Mouse (Mus musculus): ENCODE measurements around the gene Ccnf. TPM values are rescaled to one million over a fixed set of nuclear protein-coding genes. Genes with fewer than 3 reads are reported as not detected.

The Ccnf gene
- polyA plus RNA-seq, 1 experiment from 2014 or later = 69.2 TPM

- 3% methylated on average over 37 of the region's 37 CpGs for WGBS
- peak; percentile 3; the same call in 1 of the 2 replicates for ATAC-seq (ENCODE audit: low FRiP score, low TSS enrichment)
- Histone ChIP-seq H3K36me3 (ENCODE audit: insufficient read depth, low read length) (peaks cover 11% of the 10 kb centered on the region), H3K4me1 (ENCODE audit: insufficient read depth, low read length) (peaks cover 49% of the 10 kb centered on the region), H3K27me3 (ENCODE audit: insufficient read depth, low read length) (peaks cover 11% of the 10 kb centered on the region), H3K27ac (ENCODE audit: low read length) (no peak overlapping the region), H3K9ac (replicated peaks; ENCODE audit: low read length) (peak overlapping the region; percentile 66), H3K9me3 (ENCODE audit: low read length) (no peaks in the 10 kb centered on the region), H3K4me2 (replicated peaks; ENCODE audit: low read depth, low read length) (peak overlapping the region; percentile 79), H3K4me3 (ENCODE audit: low read length) (peak overlapping the region; percentile 55)
These were observed 39.4 kb downstream of the Ccnf start for GRCm38 (mm10) chr17:24211631-24212440.

- ATAC-seq (ENCODE audit: low FRiP score, low TSS enrichment) = no peak
- whole genome bisulfite sequencing = 90% methylated on average over 3 of the region's 3 CpGs
- Histone ChIP-seq H3K27me3 (ENCODE audit: insufficient read depth, low read length) (peaks cover 15% of the 10 kb centered on the region), H3K36me3 (ENCODE audit: insufficient read depth, low read length) (peaks cover 1% of the 10 kb centered on the region), H3K9me3 (ENCODE audit: low read length) (no peaks in the 10 kb centered on the region), H3K9ac (replicated peaks; ENCODE audit: low read length) (no peak overlapping the region), H3K4me3 (ENCODE audit: low read length) (no peak overlapping the region), H3K27ac (ENCODE audit: low read length) (no peak overlapping the region), H3K4me1 (ENCODE audit: insufficient read depth, low read length) (peaks cover 61% of the 10 kb centered on the region), H3K4me2 (replicated peaks; ENCODE audit: low read depth, low read length) (no peak overlapping the region)
These were observed 40.7 kb downstream of the Ccnf start for GRCm38 (mm10) chr17:24210591-24210990.

DNA sequence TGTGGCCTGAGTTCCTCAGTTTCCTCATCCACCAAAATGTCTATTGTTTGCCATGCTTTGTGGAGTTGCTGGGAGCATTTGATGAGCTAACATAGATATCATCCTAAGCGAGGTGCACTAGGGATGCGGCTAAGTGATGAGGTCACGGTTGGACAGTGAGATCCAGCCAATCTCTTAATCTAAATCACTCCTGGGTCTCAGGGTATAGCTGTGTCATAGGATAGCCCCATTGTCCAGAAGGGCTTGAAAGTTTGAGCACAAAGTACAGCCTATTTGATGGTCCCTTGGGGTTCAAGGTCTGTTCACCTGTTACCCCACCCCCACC, 41.4 kb downstream of the Ccnf start:
- H3K27me3 ChIP-seq (ENCODE audit: insufficient read depth, low read length) = peaks cover 15% of the 10 kb centered on the region
- no peaks in the 10 kb centered on the region for H3K36me3 ChIP-seq (ENCODE audit: insufficient read depth, low read length)
- no peak overlapping the region for H3K4me3 ChIP-seq (ENCODE audit: low read length)
- peaks cover 61% of the 10 kb centered on the region for H3K4me1 ChIP-seq (ENCODE audit: insufficient read depth, low read length)
- 69% methylated on average over 3 of the region's 3 CpGs for WGBS
- 0 out of 2 replicates have a peak overlapping the region, but pooled peaks have one; percentile 94 for H3K4me2 ChIP-seq (replicated peaks; ENCODE audit: low read depth, low read length)
- H3K27ac ChIP-seq (ENCODE audit: low read length) = peak overlapping the region; percentile 73
- no peak overlapping the region for H3K9ac ChIP-seq (replicated peaks; ENCODE audit: low read length)
- no peaks in the 10 kb centered on the region for H3K9me3 ChIP-seq (ENCODE audit: low read length)
- ATAC-seq (ENCODE audit: low FRiP score, low TSS enrichment) = no peak

- ATAC-seq (ENCODE audit: low FRiP score, low TSS enrichment) = peak; percentile 55
- under 1% methylated on average over 39 of the region's 43 CpGs for WGBS
- peak within 1 kb of the TSS; percentile 83 for H3K9ac ChIP-seq (replicated peaks; ENCODE audit: low read length)
- H3K27me3 ChIP-seq (ENCODE audit: insufficient read depth, low read length) = peaks cover 15% of the 10 kb centered on the region
- peak within 1 kb of the TSS; percentile 94 for H3K4me2 ChIP-seq (replicated peaks; ENCODE audit: low read depth, low read length)
- H3K4me1 ChIP-seq (ENCODE audit: insufficient read depth, low read length) = peaks cover 67% of the 10 kb centered on the region
- no peaks in the 10 kb centered on the region for H3K36me3 ChIP-seq (ENCODE audit: insufficient read depth, low read length)
- peak within 1 kb of the TSS; percentile 73 for H3K4me3 ChIP-seq (ENCODE audit: low read length)
- no peaks in the 10 kb centered on the region for H3K9me3 ChIP-seq (ENCODE audit: low read length)
- H3K27ac ChIP-seq (ENCODE audit: low read length) = peak within 1 kb of the TSS; percentile 73
These were observed 42.0 kb downstream of the Ccnf start, which contains the start of gene Ntn3 for GRCm38 (mm10) chr17:24209043-24209915. Ntn3 (minus strand) TSS chr17:24209531.

DNA sequence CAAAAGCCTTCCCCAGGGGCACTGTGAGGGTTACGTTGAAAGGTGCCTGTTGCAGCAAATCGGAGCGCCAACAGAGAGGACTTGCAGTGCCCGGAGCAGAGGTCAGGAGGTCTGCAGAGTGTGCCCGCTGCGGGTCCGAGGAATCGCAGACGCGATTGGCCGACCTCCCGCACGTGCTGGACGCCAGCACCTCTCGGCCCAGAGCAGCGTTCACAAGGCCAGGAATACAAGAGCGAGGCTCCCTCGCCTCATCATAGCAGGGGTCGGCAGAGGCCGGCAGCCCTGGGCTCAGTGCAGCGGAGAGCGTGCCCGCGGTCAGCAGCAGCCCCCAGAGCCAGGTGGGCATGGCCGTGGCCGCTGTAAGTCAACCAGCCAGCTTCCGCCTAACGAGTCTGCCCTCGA, 42.6 kb downstream of the Ccnf start:
- no peaks in the 10 kb centered on the region for H3K9me3 ChIP-seq (ENCODE audit: low read length)
- peak overlapping the region; percentile 73 for H3K27ac ChIP-seq (ENCODE audit: low read length)
- 1% methylated on average over 29 of the region's 29 CpGs for WGBS
- H3K4me1 ChIP-seq (ENCODE audit: insufficient read depth, low read length) = peaks cover 69% of the 10 kb centered on the region
- peak overlapping the region; percentile 73 for H3K4me3 ChIP-seq (ENCODE audit: low read length)
- peak overlapping the region; percentile 94 for H3K4me2 ChIP-seq (replicated peaks; ENCODE audit: low read depth, low read length)
- H3K36me3 ChIP-seq (ENCODE audit: insufficient read depth, low read length) = no peaks in the 10 kb centered on the region
- peak overlapping the region; percentile 83 for H3K9ac ChIP-seq (replicated peaks; ENCODE audit: low read length)
- peak; percentile 2; the same call in 1 of the 2 replicates for ATAC-seq (ENCODE audit: low FRiP score, low TSS enrichment)
- peaks cover 15% of the 10 kb centered on the region for H3K27me3 ChIP-seq (ENCODE audit: insufficient read depth, low read length)

DNA sequence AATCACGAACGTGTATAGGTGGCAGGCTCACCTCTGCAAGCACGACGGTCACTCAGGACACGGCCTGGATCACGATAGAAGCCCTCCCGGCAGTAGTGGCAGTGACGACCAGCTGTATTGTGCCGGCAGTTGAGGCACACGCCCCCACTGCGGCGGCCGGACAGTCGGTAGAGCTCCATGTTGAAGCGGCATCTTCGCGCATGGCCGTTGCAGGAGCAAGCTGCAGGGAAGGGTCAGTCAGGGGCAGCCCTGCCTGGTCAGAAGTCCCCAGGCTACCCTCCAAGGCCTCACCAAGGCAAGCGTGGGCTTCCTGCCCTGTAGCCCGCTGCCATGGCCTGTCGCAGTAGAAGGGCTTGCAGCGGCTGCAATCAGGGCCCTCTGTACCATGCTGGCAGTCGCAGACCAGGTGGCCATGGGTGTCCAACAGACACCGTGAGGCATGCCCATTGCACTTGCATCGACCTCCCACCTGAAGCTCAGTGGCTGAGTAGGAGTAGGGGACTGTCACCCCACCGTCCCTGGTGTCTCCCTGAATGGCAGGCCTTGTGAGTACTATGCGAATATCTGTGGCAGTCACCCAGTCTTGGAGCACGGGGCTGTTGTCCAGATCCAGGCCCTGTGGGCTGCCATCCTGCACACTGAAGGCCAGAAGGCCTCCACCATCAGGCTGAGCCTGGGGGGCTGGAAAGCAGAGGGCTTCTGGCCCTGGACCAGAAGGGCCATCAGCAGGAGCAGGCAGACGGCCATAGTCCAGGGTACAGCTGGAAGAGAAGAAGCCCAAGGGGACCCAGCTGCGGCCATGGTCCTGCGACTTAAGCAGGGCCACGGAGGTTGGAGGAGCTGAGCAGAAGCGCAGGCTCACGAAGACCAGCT, 43.3 kb downstream of the Ccnf start:
- Histone ChIP-seq H3K4me2 (replicated peaks; ENCODE audit: low read depth, low read length) (peak overlapping the region; percentile 94), H3K27me3 (ENCODE audit: insufficient read depth, low read length) (peaks cover 15% of the 10 kb centered on the region), H3K27ac (ENCODE audit: low read length) (peak overlapping the region; percentile 73; the same call in 1 of the 2 replicates), H3K9me3 (ENCODE audit: low read length) (no peaks in the 10 kb centered on the region), H3K9ac (replicated peaks; ENCODE audit: low read length) (peak overlapping the region; percentile 83), H3K36me3 (ENCODE audit: insufficient read depth, low read length) (no peaks in the 10 kb centered on the region), H3K4me3 (ENCODE audit: low read length) (peak overlapping the region; percentile 73), H3K4me1 (ENCODE audit: insufficient read depth, low read length) (peaks cover 69% of the 10 kb centered on the region)
- 65% methylated on average over 34 of the region's 34 CpGs for WGBS
- ATAC-seq (ENCODE audit: low FRiP score, low TSS enrichment) = no peak

DNA sequence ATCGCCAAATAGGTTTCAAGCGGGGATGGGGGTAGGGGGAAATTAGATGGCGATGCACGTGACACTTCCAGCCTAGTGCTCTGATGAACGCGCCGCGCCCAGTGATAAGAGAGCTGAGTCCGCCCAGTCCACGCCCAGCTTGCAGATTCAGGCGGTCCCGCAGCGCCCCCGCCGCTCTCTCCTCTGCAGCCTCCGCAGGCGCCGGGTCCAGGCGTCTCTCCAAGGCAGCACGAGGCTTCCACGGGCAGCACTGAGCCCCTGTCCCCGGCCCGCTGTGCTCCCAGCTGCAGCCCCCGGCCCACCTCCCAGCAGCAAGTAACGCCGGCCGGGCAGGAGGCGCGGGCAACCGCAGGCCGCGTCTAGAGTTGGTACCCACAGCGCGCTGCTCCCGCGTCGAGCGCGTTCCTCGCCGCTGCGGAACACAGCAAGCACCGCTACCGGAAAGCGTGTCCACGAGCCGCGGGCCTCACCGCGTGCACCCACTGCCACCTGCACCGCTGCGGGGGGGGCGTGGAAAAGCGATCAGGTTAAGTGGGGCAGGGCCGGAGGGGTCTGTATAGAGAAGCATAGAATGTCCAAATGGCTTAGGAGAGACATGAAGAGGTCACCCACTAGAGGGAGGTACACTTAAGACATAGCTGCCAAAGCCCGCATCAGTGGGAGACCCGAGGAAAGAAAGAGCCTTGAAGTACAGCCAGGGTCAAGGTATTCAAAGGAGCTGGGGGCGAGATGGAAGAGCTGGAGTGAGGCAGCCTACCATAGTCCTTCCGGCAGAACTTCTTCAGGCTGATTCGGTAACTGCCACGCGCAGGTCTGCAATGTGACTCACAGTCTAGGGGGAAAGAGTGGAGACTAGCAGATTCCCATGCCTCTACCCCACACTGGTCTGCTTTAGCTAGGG, 44.6 kb downstream of the Ccnf start:
- Histone ChIP-seq H3K4me2 (replicated peaks; ENCODE audit: low read depth, low read length) (peak overlapping the region; percentile 94), H3K9me3 (ENCODE audit: low read length) (no peaks in the 10 kb centered on the region), H3K27me3 (ENCODE audit: insufficient read depth, low read length) (peaks cover 15% of the 10 kb centered on the region), H3K9ac (replicated peaks; ENCODE audit: low read length) (peak overlapping the region; percentile 78), H3K27ac (ENCODE audit: low read length) (no peak overlapping the region), H3K36me3 (ENCODE audit: insufficient read depth, low read length) (no peaks in the 10 kb centered on the region), H3K4me1 (ENCODE audit: insufficient read depth, low read length) (peaks cover 61% of the 10 kb centered on the region), H3K4me3 (ENCODE audit: low read length) (peak overlapping the region; percentile 73)
- WGBS = 4% methylated on average over 62 of the region's 62 CpGs
- ATAC-seq (ENCODE audit: low FRiP score, low TSS enrichment) = 0 out of 2 replicates have a peak, but pooled peaks have one; percentile 12

GRCm38 (mm10) chr17:24205908-24206361, 45.3 kb downstream of the Ccnf start:
- Histone ChIP-seq H3K27ac (ENCODE audit: low read length) (peak overlapping the region; percentile 22; the same call in 1 of the 2 replicates), H3K9ac (replicated peaks; ENCODE audit: low read length) (peak overlapping the region; percentile 78), H3K9me3 (ENCODE audit: low read length) (no peaks in the 10 kb centered on the region), H3K36me3 (ENCODE audit: insufficient read depth, low read length) (no peaks in the 10 kb centered on the region), H3K27me3 (ENCODE audit: insufficient read depth, low read length) (peaks cover 15% of the 10 kb centered on the region), H3K4me2 (replicated peaks; ENCODE audit: low read depth, low read length) (peak overlapping the region; percentile 94), H3K4me3 (ENCODE audit: low read length) (peak overlapping the region; percentile 73), H3K4me1 (ENCODE audit: insufficient read depth, low read length) (peaks cover 54% of the 10 kb centered on the region)
- 5% methylated on average over 15 of the region's 15 CpGs for WGBS
- peak; percentile 4 for ATAC-seq (ENCODE audit: low FRiP score, low TSS enrichment)

Data from kidney, embryonic 16.5 days (tissue).